Mouse (Mus musculus): ENCODE measurements around the gene Zfp382. TPM values are rescaled to one million over a fixed set of nuclear protein-coding genes. Genes with fewer than 3 reads are reported as not detected.
A peak's percentile ranks its signal among the peaks of the same experiment; 100 is the strongest.

Zfp382 gene
- 0.57 and 0.95 TPM in 2 replicates for polyA plus RNA-seq (2011; ENCODE audit: insufficient read depth, insufficient read length, low replicate concordance, missing spikeins)

DNA sequence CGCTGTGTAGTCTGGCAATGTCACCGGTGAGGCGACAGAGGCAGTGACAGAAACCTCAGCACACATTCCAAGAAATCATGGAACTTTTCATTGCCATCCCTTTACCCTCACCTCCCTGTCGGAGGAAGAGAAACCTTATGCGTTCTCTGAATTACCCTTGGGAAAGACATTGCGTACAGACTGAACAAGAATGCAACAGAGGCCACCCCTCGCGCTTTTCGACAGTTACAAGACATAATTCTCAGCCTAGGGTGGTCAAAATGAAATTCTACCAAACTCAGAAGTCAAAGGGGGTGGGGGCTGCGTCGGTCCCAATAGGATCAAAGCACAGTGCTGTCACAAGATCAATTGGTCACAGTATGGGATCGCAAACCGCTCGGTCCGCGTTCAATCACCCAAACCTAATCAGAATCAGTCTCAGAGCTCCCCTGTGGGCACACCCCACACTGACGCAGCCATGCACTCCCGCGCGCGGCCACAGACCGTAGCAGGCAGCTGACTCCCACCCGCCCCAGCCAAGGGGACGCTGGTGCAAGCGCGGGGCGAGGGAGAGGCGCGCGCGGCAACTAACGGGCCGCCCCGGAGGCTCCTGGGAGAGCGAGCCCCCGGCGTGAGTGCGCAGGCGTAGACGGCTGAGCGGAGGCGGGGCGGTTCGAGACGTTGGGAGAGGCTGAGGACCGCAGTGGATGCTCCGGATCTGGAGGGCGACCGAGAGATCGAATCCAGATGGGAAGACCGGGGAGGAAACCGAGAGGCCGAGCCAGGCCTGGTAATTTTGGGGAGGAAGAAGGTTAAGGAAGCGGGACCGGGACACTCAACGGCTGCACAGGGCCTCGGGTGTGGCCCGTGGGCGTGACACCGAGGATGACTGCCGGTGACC, at the start of gene Zfp382:
Zfp382 (plus strand) TSS at position 635 of the 880 bp plus-strand sequence.
- under 1% methylated on average over 61 of the region's 61 CpGs for WGBS
- H3K4me3 ChIP-seq (replicated peaks; ENCODE audit: control insufficient read depth, low read depth, low read length), result peak within 1 kb of the TSS; percentile 100
- TF ChIP-seq CTCF (IDR thresholded peaks at IDR 0.05; ENCODE audit: control insufficient read depth, insufficient read depth, low read length), result no peak
- peak; percentile 52; the same call in 1 of the 2 replicates for TF ChIP-seq POLR2A (IDR thresholded peaks at IDR 0.05; ENCODE audit: borderline replicate concordance, control insufficient read depth, low read depth, low read length)
- no peaks in the 10 kb centered on the region; the same call in 1 of the 2 replicates for H3K4me1 ChIP-seq (ENCODE audit: control insufficient read depth, insufficient read depth, low read length)
- peak within 1 kb of the TSS; percentile 44 for H3K27ac ChIP-seq (ENCODE audit: control insufficient read depth, insufficient read depth, low read depth, low read length, poor library complexity)

DNA sequence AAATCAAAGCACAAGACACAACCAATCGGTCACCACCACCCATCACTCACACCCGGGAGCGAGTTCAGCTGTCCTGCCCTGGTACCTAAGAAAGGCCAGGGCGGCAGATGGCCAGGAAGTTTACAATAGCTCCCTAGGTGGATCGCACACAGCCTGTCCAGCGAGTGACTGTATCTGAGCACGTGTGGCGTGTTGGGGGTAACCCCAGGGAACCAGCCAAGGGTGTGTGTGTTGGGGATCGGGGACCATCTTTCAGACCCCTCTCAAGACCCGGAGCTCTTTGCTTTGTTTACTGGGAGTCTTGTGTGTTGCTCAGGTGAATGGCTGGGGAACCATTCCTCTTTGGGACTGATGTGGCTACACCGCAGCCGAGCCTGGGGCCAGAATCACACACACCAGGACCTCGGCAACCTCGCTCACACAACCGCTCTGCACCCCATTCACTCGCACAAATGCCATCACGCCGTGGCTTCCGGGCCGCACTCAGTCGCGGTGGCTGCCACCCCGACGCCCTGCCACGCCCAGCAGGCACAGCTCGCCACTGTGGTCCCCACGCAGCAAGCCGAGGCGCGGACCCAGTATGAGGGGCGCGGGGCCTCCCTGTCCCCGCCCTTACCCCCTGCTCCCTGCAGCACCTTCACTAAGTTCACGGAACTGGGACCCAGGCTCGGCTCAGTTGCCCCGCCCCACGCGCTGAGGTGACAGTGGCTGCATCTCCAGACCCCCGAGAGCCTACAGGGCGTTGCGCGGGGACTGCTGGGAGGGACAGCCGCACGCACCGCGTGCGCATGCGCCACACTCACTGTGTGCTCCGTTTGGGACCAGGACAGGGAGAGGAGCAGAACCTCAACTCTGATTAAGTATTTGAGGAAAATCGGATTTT, 49.4 kb upstream of the Zfp382 start, which contains the start of gene Zfp82:
Zfp82 (minus strand) TSS at position 755 of the 883 bp plus-strand sequence.
- H3K27ac ChIP-seq (ENCODE audit: control insufficient read depth, insufficient read depth, low read depth, low read length, poor library complexity), result peak within 1 kb of the TSS; percentile 54; the same call in 1 of the 2 replicates
- WGBS, result under 1% methylated on average over 50 of the region's 50 CpGs
- H3K4me1 ChIP-seq (ENCODE audit: control insufficient read depth, insufficient read depth, low read length), result no peaks in the 10 kb centered on the region
- TF ChIP-seq CTCF (IDR thresholded peaks at IDR 0.05; ENCODE audit: control insufficient read depth, insufficient read depth, low read length) (no peak), POLR2A (IDR thresholded peaks at IDR 0.05; ENCODE audit: borderline replicate concordance, control insufficient read depth, low read depth, low read length) (no peak; the same call in 1 of the 2 replicates)
- peak within 1 kb of the TSS; percentile 85 for H3K4me3 ChIP-seq (replicated peaks; ENCODE audit: control insufficient read depth, low read depth, low read length)

DNA sequence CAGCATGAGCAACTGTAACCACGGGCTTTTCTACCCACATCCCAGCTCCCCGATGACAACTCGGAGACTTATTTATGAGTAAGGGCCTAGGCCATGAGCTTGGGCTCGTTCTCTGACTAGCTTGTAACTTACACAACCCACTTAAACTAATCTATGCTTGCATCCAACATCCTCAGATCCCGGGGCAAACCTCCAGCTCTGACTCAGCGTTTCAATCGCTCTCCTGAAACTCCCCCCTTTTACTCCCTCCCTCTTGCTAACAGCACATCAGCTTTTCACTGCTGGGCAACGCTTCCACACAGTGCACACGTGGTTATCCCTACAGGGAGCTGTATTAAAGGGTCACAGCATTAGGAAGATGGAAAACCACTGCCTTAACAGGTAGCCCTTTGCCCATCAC, 35.2 kb upstream of the Zfp382 start:
- TF ChIP-seq POLR2A (IDR thresholded peaks at IDR 0.05; ENCODE audit: borderline replicate concordance, control insufficient read depth, low read depth, low read length) (no peak), CTCF (IDR thresholded peaks at IDR 0.05; ENCODE audit: control insufficient read depth, insufficient read depth, low read length) (no peak)
- H3K4me3 ChIP-seq (replicated peaks; ENCODE audit: control insufficient read depth, low read depth, low read length), result no peak overlapping the region
- H3K27ac ChIP-seq (ENCODE audit: control insufficient read depth, insufficient read depth, low read depth, low read length, poor library complexity), result no peak overlapping the region
- 35% methylated on average over 9 of the region's 9 CpGs for WGBS
- H3K4me1 ChIP-seq (ENCODE audit: control insufficient read depth, insufficient read depth, low read length), result peaks cover 2% of the 10 kb centered on the region; the same call in 1 of the 2 replicates

GRCm38 (mm10) chr7:30089405-30089804, 32.3 kb upstream of the Zfp382 start:
- no peak for TF ChIP-seq CTCF (IDR thresholded peaks at IDR 0.05; ENCODE audit: control insufficient read depth, insufficient read depth, low read length)
- TF ChIP-seq POLR2A (IDR thresholded peaks at IDR 0.05; ENCODE audit: borderline replicate concordance, control insufficient read depth, low read depth, low read length), result no peak
- Histone ChIP-seq H3K27ac (ENCODE audit: control insufficient read depth, insufficient read depth, low read depth, low read length, poor library complexity) (no peak overlapping the region), H3K4me3 (replicated peaks; ENCODE audit: control insufficient read depth, low read depth, low read length) (no peak overlapping the region), H3K4me1 (ENCODE audit: control insufficient read depth, insufficient read depth, low read length) (peaks cover 2% of the 10 kb centered on the region; the same call in 1 of the 2 replicates)
- 29% methylated on average over 6 of the region's 6 CpGs for WGBS

DNA sequence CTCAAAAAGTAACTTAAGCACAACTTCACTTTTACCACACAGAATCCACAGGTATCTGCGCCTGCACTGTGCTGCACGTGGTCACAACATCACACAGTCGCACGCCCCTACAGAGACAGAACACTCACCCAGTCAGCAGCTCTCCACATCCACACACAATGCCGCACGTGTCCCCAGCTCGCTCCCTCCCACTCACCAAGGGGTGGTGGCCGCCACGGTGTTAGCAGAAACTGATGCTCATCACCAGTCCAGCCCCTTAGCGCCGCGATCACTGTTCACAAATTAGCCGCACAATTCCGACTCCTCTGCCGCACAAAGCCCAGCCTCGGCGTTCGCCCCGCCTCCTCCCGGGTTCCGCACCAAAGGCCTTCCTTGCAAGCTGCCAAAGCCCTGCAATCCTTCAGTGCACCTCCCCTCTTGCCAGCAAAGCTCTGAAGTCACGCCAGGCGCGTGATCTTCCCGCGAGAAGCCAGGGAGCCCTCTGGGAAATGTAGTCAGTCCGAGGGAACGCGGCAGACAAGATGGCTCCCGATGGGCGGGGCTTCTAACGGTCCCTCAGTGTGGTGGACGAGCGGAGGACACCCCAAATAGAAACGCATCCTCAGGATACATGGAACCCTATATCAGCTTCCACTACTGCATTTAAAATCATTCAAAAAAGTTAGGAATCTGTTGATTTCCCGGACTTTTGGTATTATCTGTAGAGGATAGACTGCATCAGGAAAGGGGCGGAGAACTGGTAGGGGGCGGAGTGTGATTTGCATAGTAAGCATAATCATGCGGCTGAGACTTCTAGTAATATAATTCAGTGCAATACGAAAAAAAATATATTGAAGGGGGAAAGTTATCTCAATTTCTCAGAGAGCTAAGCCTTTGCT, 31.4 kb upstream of the Zfp382 start, which contains the start of the genes Gm26920 and Zfp566:
Gm26920 (minus strand) TSS at position 319 of the 878 bp plus-strand sequence.
Zfp566 (minus strand) TSS at position 436 of the 878 bp plus-strand sequence.
- under 1% methylated on average over 40 of the region's 40 CpGs for WGBS
- TF ChIP-seq CTCF (IDR thresholded peaks at IDR 0.05; ENCODE audit: control insufficient read depth, insufficient read depth, low read length), result 0 out of 2 replicates have a peak, but pooled peaks have one; percentile 8
- TF ChIP-seq POLR2A (IDR thresholded peaks at IDR 0.05; ENCODE audit: borderline replicate concordance, control insufficient read depth, low read depth, low read length), result peak; percentile 73; the same call in 1 of the 2 replicates
- Histone ChIP-seq H3K4me3 (replicated peaks; ENCODE audit: control insufficient read depth, low read depth, low read length) (peak within 1 kb of the TSS; percentile 80), H3K4me1 (ENCODE audit: control insufficient read depth, insufficient read depth, low read length) (peaks cover 2% of the 10 kb centered on the region; the same call in 1 of the 2 replicates), H3K27ac (ENCODE audit: control insufficient read depth, insufficient read depth, low read depth, low read length, poor library complexity) (no peak within 1 kb of the TSS; the same call in 1 of the 2 replicates)

- Histone ChIP-seq H3K27ac (ENCODE audit: control insufficient read depth, insufficient read depth, low read depth, low read length, poor library complexity) (no peak overlapping the region), H3K4me3 (replicated peaks; ENCODE audit: control insufficient read depth, low read depth, low read length) (peak overlapping the region; percentile 61), H3K4me1 (ENCODE audit: control insufficient read depth, insufficient read depth, low read length) (peaks cover 2% of the 10 kb centered on the region; the same call in 1 of the 2 replicates)
- TF ChIP-seq CTCF (IDR thresholded peaks at IDR 0.05; ENCODE audit: control insufficient read depth, insufficient read depth, low read length), result no peak
- TF ChIP-seq POLR2A (IDR thresholded peaks at IDR 0.05; ENCODE audit: borderline replicate concordance, control insufficient read depth, low read depth, low read length), result no peak
- 1% methylated on average over 9 of the region's 9 CpGs for WGBS
Observed at GRCm38 (mm10) chr7:30090970-30091585, 30.7 kb upstream of the Zfp382 start.
